Mouse (Mus musculus) adrenal gland (tissue): ENCODE measurements around the gene Pon1.

Source experiments
- intact Hi-C: fragments of 180-260 bp; cut with DNase I; formaldehyde crosslinking; loops from one replicate; pipeline ENCODE4 v1.15.1; 2025

Gene Pon1

DNA sequence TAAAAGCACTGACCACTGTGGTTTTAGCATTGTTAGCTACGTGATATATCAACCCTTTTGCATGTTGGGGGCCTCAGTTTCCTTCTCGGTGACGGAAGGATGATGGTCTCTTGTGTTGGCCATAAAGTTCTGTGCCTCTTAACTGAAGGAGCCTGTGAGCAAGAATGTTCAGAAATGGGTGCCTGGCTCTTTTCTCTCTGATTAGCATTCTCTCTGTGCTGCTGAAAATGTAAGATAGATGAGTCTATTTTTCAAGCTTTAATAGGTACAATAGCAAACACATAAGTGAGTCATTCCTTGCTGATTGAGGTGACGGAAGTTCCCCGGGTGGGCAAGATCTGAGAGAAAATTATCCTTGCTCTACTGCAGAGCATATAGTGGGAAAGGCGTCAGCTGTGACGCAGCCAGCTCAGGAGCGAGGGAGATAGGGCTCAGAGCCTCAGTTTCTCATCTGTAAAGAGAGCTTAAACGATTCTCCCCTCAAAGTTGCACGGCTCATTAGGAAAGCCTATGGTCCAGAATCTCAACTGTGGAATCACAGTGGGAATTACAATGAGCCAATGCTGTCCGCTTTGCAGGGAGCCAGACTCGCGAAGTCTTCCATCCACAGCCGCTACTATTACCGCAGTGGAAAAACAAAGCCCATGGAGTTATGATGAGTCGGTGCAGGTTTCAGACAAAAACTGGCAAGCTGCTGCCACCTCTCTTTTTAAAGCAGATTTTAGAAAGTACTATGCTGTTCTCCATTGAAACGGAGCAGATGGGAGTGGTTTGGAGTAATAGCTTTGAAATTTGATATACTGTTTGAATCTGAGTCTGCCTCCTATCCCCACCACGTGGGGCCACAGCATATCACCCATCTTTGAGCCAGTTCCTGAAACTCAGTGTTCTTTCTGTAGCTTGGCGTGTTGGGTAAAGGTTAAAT, 15.5 kb downstream of the Pon1 start:
- intact Hi-C loops: no loop called here

GRCm38 (mm10) chr6:5174179-5174812, 19.4 kb downstream of the Pon1 start:
- intact Hi-C loops: no loop called here

- intact Hi-C loops: no loop called here
Observed at GRCm38 (mm10) chr6:5172571-5172970, 21.2 kb downstream of the Pon1 start.

GRCm38 (mm10) chr6:5171418-5171817, 22.3 kb downstream of the Pon1 start:
- intact Hi-C loops: no loop called here

- intact Hi-C loops: no loop called here
Observed at GRCm38 (mm10) chr6:5168158-5168557, 25.6 kb downstream of the Pon1 start.

GRCm38 (mm10) chr6:5167051-5167677, 26.6 kb downstream of the Pon1 start:
- intact Hi-C loops: no loop called here

GRCm38 (mm10) chr6:5164855-5165254, 28.9 kb downstream of the Pon1 start:
- intact Hi-C loops: no loop called here

DNA sequence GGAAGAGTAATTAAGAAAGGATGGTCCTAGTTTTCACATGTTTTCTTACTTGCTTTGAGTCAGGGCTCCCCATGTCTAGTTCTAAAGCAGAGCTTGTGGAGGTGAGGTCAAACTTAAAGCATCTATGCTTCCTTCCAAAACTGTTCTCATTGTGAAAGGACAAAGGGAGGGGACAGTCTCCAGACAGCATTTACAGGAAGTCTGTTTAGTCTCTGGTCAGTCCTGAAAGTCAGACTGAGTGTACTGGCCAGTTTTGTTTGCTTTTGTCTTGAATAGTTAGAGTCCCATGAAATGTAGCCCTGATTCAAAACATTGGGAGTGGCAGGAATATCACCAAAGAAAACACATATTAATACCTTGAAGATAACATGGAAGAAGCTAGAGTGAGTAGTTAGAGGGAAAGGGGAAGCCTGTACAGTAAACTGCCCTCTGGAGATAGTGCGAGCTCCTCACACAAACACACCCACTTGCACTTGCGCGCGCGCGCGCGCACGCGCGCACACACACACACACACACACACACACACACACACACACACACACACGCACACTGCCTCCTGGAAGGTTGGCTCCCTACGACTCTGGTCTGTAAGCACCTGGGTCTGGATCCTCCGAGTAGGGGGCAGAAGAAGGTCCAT, 30.1 kb downstream of the Pon1 start:
- intact Hi-C loops: no loop called here

DNA sequence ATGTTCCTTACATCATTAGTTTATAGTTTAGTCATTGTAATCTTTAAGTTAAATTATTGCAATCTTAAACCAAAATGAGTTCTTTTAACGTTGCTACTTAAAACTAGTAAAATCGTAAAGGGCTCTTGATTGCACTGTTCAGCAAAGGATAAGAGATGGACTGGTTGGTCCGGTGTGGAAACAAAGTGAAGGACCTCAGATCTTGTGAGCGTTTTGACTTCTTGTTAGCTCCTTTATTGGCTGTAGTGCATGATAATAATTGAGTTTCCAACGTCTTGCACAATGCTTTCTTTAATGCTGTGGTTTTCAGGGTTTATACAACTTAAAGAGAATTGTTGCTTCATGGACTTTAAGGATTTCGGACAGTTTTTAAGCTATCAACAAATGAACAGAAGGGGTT, 31.7 kb downstream of the Pon1 start:
- intact Hi-C loops: no loop called here

DNA sequence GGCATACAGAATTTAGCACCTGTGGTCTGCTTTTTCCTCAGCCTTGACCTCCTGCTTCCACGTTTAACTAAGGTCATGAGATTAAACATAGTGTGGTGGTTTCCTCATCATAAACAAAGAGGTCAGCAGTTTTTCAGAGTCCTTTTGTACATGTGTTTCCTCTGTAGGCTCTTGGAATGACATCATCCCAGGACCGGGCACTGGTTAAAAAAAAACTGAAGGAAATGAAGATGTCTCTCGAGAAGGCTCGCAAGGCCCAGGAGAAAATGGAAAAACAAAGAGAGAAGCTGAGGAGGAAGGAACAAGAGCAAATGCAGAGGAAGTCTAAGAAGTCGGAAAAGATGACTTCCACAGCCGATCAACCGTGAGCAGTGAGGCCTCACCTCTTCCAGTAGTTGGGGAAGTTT, 34.4 kb downstream of the Pon1 start:
- intact Hi-C loops: no loop called here

DNA sequence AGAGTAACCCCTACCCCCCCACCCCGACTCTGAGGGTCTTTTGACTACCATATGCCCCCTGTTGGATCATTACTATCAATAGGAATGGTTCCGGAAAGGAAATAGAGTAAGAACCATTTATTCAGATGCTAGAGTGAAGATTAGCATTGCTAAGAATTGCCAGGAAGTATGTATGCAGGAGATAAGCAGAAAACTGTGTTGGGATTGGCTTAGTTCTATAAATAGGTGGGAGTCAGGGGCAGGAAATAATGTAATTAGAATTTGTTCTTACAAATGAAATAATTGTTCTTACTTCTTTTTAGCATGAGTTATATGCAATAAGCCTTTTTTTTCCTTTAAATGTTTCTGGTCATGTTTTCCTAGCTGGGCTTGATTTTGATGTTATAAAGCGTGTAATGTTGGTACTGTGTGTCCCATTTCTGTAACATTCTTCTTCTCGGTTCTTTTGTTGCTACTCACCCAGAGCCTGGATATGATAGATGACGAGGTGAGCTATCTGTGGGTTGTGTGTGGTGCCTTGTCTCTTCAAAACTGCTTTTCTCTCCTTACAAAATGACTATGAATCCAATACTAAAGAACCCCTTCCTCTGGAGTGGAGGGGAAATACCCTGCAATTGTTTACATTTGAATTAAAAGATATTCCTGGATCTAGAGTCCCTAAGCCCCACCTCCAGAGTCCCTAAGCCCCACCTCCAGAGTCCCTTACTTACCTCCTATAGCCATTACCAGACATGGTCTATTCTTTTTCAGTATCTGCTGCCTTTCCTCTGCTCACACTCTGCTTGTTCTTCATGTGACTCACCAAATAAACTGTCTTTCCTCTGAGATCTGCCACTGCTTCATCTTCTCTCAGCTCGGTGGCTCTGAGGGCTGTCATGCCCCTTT, 37.0 kb downstream of the Pon1 start:
- intact Hi-C loops: no loop called here

DNA sequence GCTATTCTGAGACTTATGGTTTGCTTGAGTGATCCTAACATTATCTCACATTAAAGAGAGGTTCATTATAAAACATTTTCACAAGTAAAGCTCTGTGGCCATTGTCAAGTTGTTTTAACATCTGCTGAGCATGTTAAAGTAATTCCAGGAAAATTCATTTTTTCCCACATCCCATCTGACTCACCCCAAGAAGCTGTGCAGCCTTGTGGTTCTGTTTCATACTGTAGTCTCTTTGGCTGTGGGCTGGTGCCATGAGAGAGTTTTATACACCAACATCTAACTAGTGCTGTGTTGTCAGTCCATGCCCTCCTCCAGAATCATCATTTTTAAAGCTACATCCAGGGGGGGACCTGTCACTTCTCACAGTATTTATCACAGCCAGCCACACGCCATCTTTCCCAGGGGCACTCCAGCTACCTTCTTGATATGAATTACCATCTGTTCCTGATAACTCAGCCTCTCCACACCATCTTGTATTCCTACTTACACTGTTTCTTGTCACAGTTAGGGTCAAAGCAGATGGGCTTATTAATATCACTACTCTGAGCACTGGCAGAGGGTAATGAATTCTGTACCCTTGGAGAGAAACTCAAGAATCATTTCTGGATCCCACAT, 38.3 kb downstream of the Pon1 start:
- intact Hi-C loops: no loop called here

GRCm38 (mm10) chr6:5154786-5155185, 39.0 kb downstream of the Pon1 start:
- intact Hi-C loops: no loop called here

GRCm38 (mm10) chr6:5152185-5152584, 41.6 kb downstream of the Pon1 start:
- intact Hi-C loops: no loop called here

GRCm38 (mm10) chr6:5151171-5151570, 42.6 kb downstream of the Pon1 start:
- intact Hi-C loops: no loop called here

DNA sequence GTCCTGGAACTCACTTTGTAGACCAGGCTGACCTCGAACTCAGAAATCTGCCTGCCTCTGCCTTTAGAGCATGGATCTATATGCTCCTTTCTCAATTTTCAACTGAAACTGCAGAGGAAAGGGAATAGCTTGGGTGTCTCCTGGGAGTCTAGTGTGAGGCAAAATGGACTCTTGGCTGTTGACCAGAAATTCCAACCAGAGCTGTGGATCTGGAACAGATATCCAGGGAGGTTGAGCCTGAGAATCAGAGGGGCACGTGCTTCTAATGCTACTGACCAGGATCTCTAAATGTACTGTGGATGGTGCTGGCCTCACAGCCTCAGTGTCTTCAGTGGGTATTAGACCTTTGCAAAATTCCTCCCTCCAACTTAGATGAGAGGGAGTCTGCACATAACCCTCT, 43.8 kb downstream of the Pon1 start:
- intact Hi-C loops: no loop called here

DNA sequence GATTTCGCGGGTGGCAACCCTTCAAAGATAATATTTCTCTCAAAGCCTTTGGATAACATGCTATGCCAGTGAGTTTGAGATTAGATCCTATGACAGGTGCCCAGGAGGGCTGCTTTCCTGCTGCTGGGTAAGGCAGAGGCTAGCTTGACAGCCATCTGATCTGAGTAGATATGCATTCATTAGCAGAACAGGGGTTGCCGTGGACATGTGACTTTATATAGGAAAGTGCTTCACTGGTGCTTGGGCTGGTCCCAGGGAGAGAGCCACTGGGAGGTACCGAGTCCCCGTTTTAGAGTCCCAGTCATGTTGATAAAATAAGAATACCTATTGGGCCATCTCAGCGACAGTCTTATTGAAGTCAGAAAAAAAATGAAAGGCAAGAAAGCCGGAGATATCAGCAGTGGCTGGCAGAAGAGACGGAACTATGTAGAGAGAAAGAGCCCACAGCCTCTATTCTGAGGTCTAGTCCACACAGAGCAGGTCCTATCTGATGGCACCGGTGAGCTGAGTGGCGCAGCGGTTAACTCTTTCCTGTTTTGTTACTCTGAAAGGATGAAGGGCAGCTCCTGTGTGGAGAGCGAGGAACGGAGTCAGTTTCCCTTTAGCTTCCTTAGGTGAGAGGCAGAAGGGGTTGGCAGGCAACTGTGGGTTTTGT, 46.1 kb downstream of the Pon1 start:
- intact Hi-C loops: no loop called here

DNA sequence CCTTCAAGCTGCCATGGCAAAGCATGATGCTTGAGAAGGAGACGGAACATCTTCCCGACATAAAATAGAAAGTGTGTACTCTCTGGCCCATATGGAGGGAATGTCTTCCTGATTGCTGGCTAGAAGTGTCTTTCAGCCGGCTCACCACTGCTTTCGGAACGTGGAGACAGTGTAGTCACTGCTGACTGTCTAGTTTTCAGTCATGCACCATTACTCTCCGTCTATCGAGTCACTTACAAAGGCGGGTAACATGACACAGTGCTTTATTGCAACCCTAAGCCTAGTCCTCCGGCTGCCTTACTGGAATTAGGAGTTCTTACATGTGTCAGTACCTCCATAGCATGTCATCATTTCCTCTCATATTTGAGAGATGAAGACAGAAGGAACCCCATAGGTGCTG, 54.1 kb downstream of the Pon1 start:
- intact Hi-C loops: no loop called here

GRCm38 (mm10) chr6:5138875-5139631, 54.7 kb downstream of the Pon1 start:
- intact Hi-C loops: no loop called here
